Mouse (Mus musculus) kidney, adult 2 months (tissue): ENCODE results near the gene Trabd. TPM values are rescaled to one million over a fixed set of nuclear protein-coding genes. Genes with fewer than 3 reads are reported as not detected.
A peak's percentile ranks its signal among the peaks of the same experiment; 100 is the strongest.

Source experiments
- DNase-seq: peaks from one replicate; pipeline ENCODE4 v3.0.0; 2021
- H3K27ac ChIP-seq: fragments of 200-500 bp; 2 replicates; pipeline ENCODE4 v1.5.1; 2012; ENCODE audit warnings: low read depth, low read length, control low read depth, inconsistent platforms; ENCODE audit not compliant: insufficient read depth
- H3K27me3 ChIP-seq: fragments of 200-500 bp; replicated peaks from 2 replicates; pipeline ENCODE4 v1.6.1; 2012; ENCODE audit warnings: mild to moderate bottlenecking, moderate library complexity, low read length, inconsistent platforms; ENCODE audit not compliant: control insufficient read depth, insufficient read depth
- H3K36me3 ChIP-seq: fragments of 200-500 bp; 2 replicates; pipeline ENCODE4 v1.6.1; 2012; ENCODE audit warnings: mild to moderate bottlenecking, moderate library complexity, low read length, inconsistent platforms; ENCODE audit not compliant: control insufficient read depth, insufficient read depth
- H3K4me1 ChIP-seq: fragments of 200-500 bp; 2 replicates; pipeline ENCODE4 v1.6.1; 2011; ENCODE audit warnings: low read length; ENCODE audit not compliant: control insufficient read depth, insufficient read depth
- H3K4me3 ChIP-seq: fragments of 200-500 bp; 2 replicates; pipeline ENCODE4 v1.5.1; 2011; ENCODE audit warnings: mild to moderate bottlenecking, low read depth, low read length, control low read depth; ENCODE audit not compliant: insufficient read depth
- CTCF ChIP-seq: fragments of 200-500 bp; conservative IDR thresholded peaks from 2 replicates; pipeline ENCODE4 v1.5.1; 2011; ENCODE audit warnings: low read depth, mild to moderate bottlenecking, control low read depth, low read length, moderate library complexity, mixed read lengths; ENCODE audit not compliant: insufficient read depth, insufficient read length
- POLR2A ChIP-seq: fragments of 200-500 bp; IDR thresholded peaks from one replicate; pipeline ENCODE4 v1.6.1; 2011; ENCODE audit warnings: low read depth, low read length, control low read depth
- WGBS: fragments of 180-500 bp; shearing (Covaris S2); methylation state at CpG from one replicate; pipeline ENCODE4 v1.1.7; 2018; 5-methylcytosine and 5-hydroxymethylcytosine counted together
- polyA plus RNA-seq: library from polyadenylated mRNA; depleted of rRNA; stranded (reverse); fragments of >200 nt; gene quantifications from 2 replicates; pipeline ENCODE4 v1.2.3, GENCODE M21; 2012; rRNA removed

Gene Trabd
- polyA plus RNA-seq, 1 experiment: 47.2 TPM

GRCm38 (mm10) chr15:89127364-89127940 lies 52.5 kb downstream of the Trabd start:
- DNase-seq: no peak
- no peaks in the 10 kb centered on the region for H3K27me3 ChIP-seq
- TF ChIP-seq POLR2A (no peak), CTCF (no peak)
- H3K4me3 ChIP-seq: peak overlapping the region; percentile 69; the same call in 1 of the 2 replicates
- H3K36me3 ChIP-seq: no peaks in the 10 kb centered on the region
- no peak overlapping the region for H3K27ac ChIP-seq
- 74% methylated on average over 8 of the region's 8 CpGs for WGBS
- H3K4me1 ChIP-seq: peaks cover 13% of the 10 kb centered on the region

GRCm38 (mm10) chr15:89128382-89129350 lies 53.7 kb downstream of the Trabd start, which contains the start of gene Hdac10:
Hdac10 (minus strand) TSS chr15:89128700.
- 3% methylated on average over 36 of the region's 36 CpGs for WGBS
- Histone ChIP-seq H3K4me3 (peak within 1 kb of the TSS; percentile 69), H3K4me1 (peaks cover 8% of the 10 kb centered on the region), H3K27me3 (no peaks in the 10 kb centered on the region), H3K27ac (peak within 1 kb of the TSS; percentile 75), H3K36me3 (no peaks in the 10 kb centered on the region)
- TF ChIP-seq POLR2A: peak; percentile 34
- TF ChIP-seq CTCF: peak; percentile 93
- DNase-seq: peak; percentile 91

- Histone ChIP-seq H3K4me1 (peaks cover 7% of the 10 kb centered on the region; the same call in 1 of the 2 replicates), H3K27me3 (no peaks in the 10 kb centered on the region), H3K27ac (no peak overlapping the region), H3K4me3 (no peak overlapping the region), H3K36me3 (no peaks in the 10 kb centered on the region)
- TF ChIP-seq CTCF (no peak), POLR2A (no peak)
- no peak for DNase-seq
Measured at GRCm38 (mm10) chr15:89130245-89130644, 55.3 kb downstream of the Trabd start.

GRCm38 (mm10) chr15:89131316-89131715 lies 56.4 kb downstream of the Trabd start:
- no peaks in the 10 kb centered on the region for H3K27me3 ChIP-seq
- H3K36me3 ChIP-seq: no peaks in the 10 kb centered on the region
- TF ChIP-seq POLR2A (no peak), CTCF (no peak)
- peaks cover 7% of the 10 kb centered on the region; the same call in 1 of the 2 replicates for H3K4me1 ChIP-seq
- no peak overlapping the region for H3K4me3 ChIP-seq
- no peak overlapping the region for H3K27ac ChIP-seq
- peak; percentile 45 for DNase-seq
- 84% methylated on average over 3 of the region's 3 CpGs for WGBS

Other genes with a start within 250 kb of the Trabd start
- 78.5 and 85.8 TPM in 2 replicates for gene Pim3, start 212.9 kb upstream of the Trabd start, polyA plus RNA-seq
- gene Ttll8, start 120.7 kb upstream of the Trabd start, polyA plus RNA-seq: 0.03 TPM in 2 replicates
- not detected in 2 replicates for gene Mlc1, start 96.1 kb upstream of the Trabd start, polyA plus RNA-seq
- gene Mov10l1, start 92.2 kb upstream of the Trabd start, polyA plus RNA-seq: 0.06 TPM in 1 of 2 replicates, not detected in the other
- 0.08 and 0.19 TPM in 2 replicates for gene Panx2, start 15.4 kb upstream of the Trabd start, polyA plus RNA-seq
- gene Selenoo, start 14.0 kb downstream of the Trabd start, polyA plus RNA-seq: 55.9 and 68.7 TPM in 2 replicates
- gene Tubgcp6, start 48.0 kb downstream of the Trabd start, polyA plus RNA-seq: 17.2 and 24.4 TPM in 2 replicates
- 26.5 and 27.7 TPM in 2 replicates for gene Hdac10, start 53.6 kb downstream of the Trabd start, polyA plus RNA-seq
- gene Mapk12, start 65.6 kb downstream of the Trabd start, polyA plus RNA-seq: 12.7 and 13.9 TPM in 2 replicates
- 6.0 and 7.9 TPM in 2 replicates for gene Mapk11, start 74.5 kb downstream of the Trabd start, polyA plus RNA-seq
- 288 and 297 TPM in 2 replicates for gene Plxnb2, start 105.7 kb downstream of the Trabd start, polyA plus RNA-seq
- gene Dennd6b, start 121.4 kb downstream of the Trabd start, polyA plus RNA-seq: 11.2 and 15.0 TPM in 2 replicates
- 85.0 and 148 TPM in 2 replicates for gene Ppp6r2, start 136.4 kb downstream of the Trabd start, polyA plus RNA-seq
- 174 and 184 TPM in 2 replicates for gene Sbf1, start 240.2 kb downstream of the Trabd start, polyA plus RNA-seq
- gene Adm2, start 247.6 kb downstream of the Trabd start, polyA plus RNA-seq: 12.1 and 13.4 TPM in 2 replicates